Mouse (Mus musculus) thymus, adult 2 months (tissue): ENCODE data around the gene Ap1g1.

Experiments used
- CTCF ChIP-seq: fragments of 200-500 bp; IDR thresholded peaks from 2 replicates; pipeline ENCODE4 v1.5.1; 2012; ENCODE audit warnings: mild to moderate bottlenecking, control low read depth, low read length, moderate library complexity, borderline replicate concordance; ENCODE audit not compliant: control insufficient read depth, poor library complexity, insufficient read depth; ENCODE audit errors: extremely low read depth
- POLR2A ChIP-seq: fragments of 200-500 bp; IDR thresholded peaks from 2 replicates; pipeline ENCODE4 v1.6.1; 2012; ENCODE audit warnings: mild to moderate bottlenecking, low read length, control low read depth, moderate library complexity; ENCODE audit not compliant: control insufficient read depth, poor library complexity, insufficient read depth; ENCODE audit errors: extremely low read depth

DNA sequence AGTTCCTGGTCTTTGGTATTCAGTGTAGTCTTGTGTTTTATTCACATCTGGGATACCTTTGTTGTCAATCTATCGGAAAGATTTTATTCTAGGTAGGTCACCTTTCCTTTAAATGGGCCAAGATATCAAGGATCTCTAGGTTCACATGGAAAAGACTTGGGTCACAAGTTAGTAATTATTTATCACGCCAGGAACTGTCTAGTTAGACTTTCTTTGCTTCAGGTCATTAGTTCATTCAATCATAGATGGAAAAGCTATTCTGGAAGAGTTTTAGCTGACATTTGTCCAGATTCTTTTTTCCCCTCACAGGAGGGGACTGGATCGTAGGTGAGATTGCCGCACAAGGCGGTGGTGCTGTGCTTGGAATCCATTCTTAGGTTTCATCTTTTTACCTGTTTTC, 503 bp upstream of the Ap1g1 start:
- TF ChIP-seq POLR2A (no peak), CTCF (no peak)
